Mouse (Mus musculus) urinary bladder, postnatal 14 days (tissue): ENCODE measurements around the gene Bcl2.

Experiments used
- DNase-seq: peaks from one replicate; pipeline ENCODE4 v3.0.0; 2021; ENCODE audit warnings: low spot score

Gene Bcl2

GRCm38 (mm10) chr1:106587866-106588470 lies 126.1 kb downstream of the Bcl2 start:
- no peak for DNase-seq

- DNase-seq = peak; percentile 25
Measured at GRCm38 (mm10) chr1:106586761-106587160, 127.3 kb downstream of the Bcl2 start.

GRCm38 (mm10) chr1:106585349-106585748 lies 128.7 kb downstream of the Bcl2 start:
- DNase-seq = no peak

- DNase-seq = no peak
Measured at GRCm38 (mm10) chr1:106584824-106585223, 129.2 kb downstream of the Bcl2 start.

GRCm38 (mm10) chr1:106584273-106584672 lies 129.8 kb downstream of the Bcl2 start:
- no peak for DNase-seq

- DNase-seq = peak; percentile 34
Measured at GRCm38 (mm10) chr1:106583245-106584241, 130.5 kb downstream of the Bcl2 start.

- DNase-seq = no peak
Measured at GRCm38 (mm10) chr1:106582810-106583209, 131.3 kb downstream of the Bcl2 start.

- DNase-seq = no peak
Measured at GRCm38 (mm10) chr1:106581812-106582211, 132.3 kb downstream of the Bcl2 start.

GRCm38 (mm10) chr1:106579768-106580167 lies 134.3 kb downstream of the Bcl2 start:
- no peak for DNase-seq

- no peak for DNase-seq
Measured at GRCm38 (mm10) chr1:106572506-106572905, 141.6 kb downstream of the Bcl2 start.

- DNase-seq = no peak
Measured at GRCm38 (mm10) chr1:106570870-106571269, 143.2 kb downstream of the Bcl2 start.

- DNase-seq = no peak
Measured at GRCm38 (mm10) chr1:106570366-106570765, 143.7 kb downstream of the Bcl2 start.

- DNase-seq = no peak
Measured at GRCm38 (mm10) chr1:106569674-106570073, 144.4 kb downstream of the Bcl2 start.

- no peak for DNase-seq
Measured at GRCm38 (mm10) chr1:106568868-106569267, 145.2 kb downstream of the Bcl2 start.

GRCm38 (mm10) chr1:106567506-106567905 lies 146.6 kb downstream of the Bcl2 start:
- no peak for DNase-seq

- no peak for DNase-seq
Measured at GRCm38 (mm10) chr1:106566120-106567086, 147.7 kb downstream of the Bcl2 start.

GRCm38 (mm10) chr1:106565238-106565637 lies 148.8 kb downstream of the Bcl2 start:
- no peak for DNase-seq

GRCm38 (mm10) chr1:106564436-106564835 lies 149.6 kb downstream of the Bcl2 start:
- DNase-seq = no peak

- DNase-seq = no peak
Measured at GRCm38 (mm10) chr1:106562751-106563150, 151.3 kb downstream of the Bcl2 start.

GRCm38 (mm10) chr1:106561085-106561760 lies 152.9 kb downstream of the Bcl2 start:
- DNase-seq = no peak

GRCm38 (mm10) chr1:106560105-106560504 lies 154.0 kb downstream of the Bcl2 start:
- DNase-seq = no peak
